Mouse (Mus musculus): ENCODE results near the gene Gnb3.

The Gnb3 gene

DNA sequence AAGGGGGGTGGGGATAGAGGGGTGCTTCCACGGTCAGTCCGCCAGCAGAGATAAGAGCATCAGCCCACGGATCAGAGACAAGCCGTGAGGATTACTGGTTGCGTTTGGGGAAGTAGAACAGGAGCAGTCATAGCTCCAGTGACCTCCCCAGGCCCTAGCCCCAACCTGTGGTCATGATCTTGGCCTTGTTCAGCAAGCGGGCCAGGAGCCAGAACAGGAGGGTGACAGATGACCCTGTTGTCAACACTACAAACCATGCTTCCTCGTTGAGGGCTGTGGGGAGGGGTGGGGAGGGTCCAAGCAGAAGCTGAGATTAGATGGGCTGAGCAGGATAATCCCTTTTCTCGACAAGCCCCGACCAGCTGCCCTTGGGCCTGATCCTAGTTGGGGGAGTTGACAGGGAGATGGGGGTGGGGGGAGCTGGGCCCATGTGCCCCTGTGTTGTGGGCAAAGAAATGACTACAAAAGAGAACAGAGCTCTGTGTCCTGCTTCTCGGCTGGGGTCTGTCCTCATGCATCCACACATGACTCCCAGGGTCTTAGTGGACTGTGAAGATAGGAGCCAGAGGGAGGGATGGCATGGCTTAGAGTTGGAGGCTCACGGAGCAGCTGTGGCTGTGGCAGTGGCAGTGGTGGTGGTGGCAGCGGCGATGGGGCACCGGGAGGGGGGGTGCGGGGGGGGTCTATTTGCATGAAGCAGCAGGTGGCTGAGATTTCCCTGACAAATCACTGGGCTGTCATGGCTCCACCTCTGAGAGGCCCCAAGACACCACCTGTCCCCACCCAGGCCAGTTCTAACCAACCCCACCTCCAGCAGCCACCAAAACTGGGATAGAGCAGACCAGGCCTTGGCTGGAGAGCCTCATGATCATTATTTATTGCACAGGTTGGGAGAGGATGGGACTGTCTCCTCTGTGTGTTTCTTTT, at the start of gene Gnb3:
Gene Gnb3, minus strand, starts transcription at position 35 of the 927 bp plus-strand sequence.
- no peak for DNase-seq

DNA sequence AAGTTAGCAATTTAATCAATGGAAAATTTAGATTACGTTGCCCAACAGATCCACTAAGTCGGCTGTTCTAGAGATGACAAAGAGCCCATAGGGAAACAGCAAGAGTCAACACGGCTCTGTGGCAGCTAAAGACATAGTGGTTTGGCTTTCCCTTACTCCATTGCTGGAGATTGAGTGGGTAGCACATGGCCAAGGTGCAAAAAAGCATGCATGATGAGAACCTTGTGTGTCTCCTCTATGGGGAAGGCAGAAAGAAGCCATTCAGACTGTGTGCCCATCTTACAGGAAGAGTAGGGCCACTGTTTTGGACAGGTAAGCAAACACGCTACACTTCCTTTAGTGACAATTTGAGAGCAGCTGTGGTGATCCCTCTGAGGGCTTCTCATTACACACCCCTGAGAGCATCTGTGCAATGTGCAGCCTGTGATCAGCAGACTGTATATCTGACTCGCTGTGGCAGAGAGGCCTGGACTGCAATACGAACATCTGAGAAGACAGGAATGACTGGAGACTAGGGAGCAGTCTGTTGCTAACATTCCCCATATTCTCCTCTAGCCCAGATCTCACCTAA, 48.6 kb upstream of the Gnb3 start:
- no peak for DNase-seq

DNA sequence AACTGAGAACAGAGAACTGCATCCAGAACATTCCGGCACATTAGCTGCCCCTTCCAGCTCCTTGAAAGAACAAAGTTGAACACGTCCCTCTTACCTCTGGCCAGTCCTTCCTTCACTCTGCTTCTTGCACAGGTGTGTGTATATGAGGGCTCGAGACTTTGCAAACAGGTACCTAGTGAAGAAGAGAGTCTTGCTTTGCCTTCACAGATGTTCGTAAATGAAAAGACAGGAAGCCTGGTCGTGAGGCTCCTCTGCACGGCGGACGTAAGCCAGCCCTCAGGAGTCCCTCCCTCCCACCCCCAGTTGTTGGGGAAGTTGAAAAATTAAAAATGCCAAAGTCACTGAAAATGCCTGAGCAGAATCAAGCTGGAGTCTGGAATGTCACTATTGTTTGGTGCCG, 47.9 kb upstream of the Gnb3 start, which contains the start of gene Cd4:
Gene Cd4, minus strand, starts transcription at position 236 of the 400 bp plus-strand sequence.
- no peak for DNase-seq

DNA sequence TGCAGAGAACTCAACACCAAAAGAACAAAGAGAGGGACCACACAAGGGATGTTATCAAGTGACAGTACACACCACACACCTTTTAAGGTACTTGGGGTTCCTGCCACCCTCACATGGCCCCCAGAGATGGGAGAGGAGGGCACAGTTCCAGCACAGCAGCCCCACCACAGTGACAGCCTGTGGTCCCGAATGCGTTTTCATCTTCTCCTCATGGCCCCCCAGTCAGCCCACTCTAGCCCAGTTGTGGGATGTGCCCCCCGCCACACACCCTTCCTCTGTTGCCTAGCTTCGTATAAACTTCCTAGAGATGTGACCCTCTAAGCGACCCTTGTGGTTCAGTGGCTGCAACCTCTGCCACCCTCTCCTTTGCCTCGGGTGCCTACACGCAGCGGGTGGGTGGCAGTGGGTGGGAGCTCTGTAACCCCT, 45.9 kb upstream of the Gnb3 start:
- no peak for DNase-seq

DNA sequence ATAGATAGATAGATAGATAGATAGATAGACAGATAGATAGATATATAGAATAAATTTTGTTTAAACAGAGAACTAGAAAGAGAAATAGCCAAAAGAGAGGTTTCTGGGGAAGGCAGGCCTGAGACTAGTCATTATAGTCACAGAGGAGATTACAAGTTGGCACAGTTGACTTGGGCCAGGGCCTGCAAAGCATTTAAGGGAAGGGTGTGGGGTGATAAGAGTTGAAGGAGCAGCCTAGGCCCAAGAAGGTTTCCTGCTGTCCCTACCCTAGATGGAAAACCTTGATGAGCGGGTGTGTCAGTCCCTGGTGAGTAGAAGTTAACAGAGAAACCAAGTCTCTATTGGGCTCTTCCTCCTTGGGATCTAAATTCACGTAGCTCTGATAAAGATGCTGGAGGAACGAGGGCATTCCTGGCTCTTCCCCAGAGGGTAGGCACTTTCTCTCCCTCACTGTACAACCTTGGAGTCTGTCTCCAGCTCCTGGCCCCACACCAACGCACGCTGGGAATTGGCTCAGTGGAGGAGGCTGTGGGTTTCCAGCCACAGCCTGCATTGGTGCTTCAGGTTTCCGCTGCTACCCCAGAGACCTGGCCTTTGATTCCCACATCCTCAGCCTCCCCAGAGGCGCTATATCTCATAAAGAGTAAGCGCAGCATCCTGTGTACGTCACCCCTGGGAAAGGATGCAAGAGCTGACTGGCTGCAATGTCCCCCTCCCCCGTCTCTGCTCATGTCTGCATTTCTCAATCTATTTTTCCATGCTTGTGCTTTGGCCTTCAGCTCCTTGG, 44.8 kb upstream of the Gnb3 start:
- DNase-seq: no peak

DNA sequence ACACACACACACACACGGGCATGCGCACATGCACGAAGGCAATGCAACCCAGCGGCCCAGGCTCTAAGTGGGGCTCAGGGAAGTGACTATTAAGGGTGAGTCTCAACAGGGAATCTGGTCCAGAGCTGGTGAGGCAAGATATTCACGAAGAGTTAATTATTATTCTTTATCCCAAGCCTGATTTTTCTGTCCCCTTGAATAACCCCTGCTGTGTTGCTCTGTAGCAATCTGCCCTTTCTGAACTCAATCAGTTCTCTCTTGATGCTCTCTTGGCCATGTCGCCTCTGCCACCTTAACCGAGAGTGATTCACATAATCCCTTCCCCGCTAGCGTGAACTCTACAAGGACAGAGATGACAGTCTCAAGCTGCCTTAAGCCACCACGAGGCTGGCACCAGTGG, 43.3 kb upstream of the Gnb3 start:
- no peak for DNase-seq

DNA sequence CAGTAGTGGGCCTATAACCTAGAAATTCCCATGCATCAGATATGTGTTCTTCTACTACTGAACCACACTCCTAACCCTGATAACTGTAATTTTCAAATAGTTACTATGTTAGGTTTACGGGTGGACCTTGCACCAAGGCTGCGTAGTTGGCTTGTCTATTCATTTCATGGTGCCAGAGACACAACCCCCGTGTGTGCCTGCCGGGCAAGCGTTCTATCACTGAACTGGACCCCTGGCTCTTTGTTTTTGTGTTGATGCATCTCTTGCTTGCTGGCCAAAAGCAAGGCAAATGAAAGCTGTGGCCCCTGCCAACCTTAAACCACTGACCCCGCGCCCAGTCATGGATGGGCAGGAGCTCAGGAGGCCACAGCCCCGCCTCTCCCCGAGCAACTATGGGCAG, 41.7 kb upstream of the Gnb3 start:
- DNase-seq: no peak

DNA sequence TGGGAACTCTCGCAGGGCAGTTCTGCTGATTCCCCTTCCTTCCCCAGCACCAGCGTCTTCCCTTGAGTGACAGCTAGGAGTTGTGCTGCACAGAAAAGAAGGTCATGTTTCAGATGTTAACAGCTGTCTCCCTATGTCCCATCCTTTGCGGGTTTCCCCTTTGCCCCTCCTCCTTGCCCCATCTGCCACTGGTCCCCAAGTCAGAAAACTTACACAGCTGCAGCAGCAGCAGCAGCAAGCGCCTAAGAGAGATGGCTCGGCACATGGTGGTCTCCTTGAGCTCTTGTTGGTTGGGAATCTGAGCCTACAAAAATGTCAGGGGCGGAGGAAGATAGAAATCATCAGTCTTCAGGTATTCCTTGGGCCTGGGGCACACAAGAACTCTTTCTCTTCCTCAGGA, 39.3 kb upstream of the Gnb3 start:
- DNase-seq: no peak

DNA sequence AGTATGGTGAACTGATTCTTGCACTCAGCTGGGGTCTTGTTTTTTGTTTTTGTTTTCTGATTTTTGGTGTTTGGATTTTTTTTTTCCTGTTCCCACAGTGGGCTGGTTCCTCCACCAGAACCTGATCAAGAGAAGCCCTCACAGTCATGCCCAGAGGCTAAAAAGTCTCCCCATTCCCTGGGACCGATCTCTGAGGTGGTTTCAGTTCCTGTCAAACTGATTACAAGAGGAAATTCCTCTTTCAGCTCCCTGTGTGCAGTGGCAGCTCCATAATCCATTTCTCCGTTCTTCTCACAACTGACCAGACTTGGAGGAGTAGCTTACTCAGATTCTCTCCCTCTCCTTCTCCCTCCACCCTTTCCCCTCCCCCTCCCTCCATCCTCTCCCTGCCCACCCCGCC, 34.3 kb upstream of the Gnb3 start:
- no peak for DNase-seq

DNA sequence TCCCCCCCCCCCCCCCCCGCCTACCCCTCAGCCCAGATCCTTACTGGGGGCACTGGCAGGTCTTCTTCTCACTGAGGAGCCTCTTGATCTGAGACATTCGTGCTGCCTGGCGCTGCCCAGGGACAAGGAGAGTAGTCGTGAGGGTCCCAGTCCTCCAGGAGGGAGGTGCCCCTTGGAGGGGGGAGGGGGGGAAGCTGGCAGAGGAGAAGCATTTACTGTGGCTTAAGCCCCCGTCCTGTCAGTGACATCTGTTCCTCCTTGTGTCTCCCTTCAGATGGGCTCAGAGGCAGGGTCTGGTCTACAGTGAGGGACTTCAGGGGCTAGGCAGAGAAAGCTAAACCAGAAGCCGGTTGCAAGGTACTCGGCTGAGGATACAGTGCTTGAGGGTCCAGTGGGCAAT, 26.5 kb upstream of the Gnb3 start:
- no peak for DNase-seq

DNA sequence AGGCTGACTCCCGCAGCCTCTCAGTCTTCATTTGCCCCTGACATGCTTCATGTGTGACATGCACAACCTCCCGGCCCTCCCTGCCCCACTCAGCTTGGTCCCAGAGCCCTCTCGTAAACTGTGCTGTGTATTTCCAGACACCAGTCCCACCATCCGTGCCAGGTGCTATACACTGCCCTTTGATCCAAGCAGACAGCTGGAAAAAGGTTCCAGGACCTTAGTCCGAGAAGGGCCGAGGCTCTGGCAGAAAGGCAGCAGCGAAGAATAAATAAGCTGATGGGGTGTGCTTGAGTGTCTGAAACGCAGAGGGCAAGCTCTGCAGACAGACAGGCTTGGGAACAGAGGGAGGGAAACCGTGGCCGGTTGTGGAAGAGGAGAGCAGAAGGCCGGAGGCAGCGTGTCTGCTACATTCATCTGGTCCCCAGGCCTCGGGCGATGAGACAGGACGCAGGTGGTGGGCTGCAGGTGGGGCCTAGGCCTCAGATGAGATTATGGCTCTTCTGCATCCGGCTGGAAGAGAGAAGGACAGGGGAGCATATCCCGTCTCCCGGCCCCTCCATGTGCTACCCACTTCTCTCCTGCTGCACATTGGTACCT, 25.8 kb upstream of the Gnb3 start:
- peak; percentile 25 to 64 for DNase-seq

DNA sequence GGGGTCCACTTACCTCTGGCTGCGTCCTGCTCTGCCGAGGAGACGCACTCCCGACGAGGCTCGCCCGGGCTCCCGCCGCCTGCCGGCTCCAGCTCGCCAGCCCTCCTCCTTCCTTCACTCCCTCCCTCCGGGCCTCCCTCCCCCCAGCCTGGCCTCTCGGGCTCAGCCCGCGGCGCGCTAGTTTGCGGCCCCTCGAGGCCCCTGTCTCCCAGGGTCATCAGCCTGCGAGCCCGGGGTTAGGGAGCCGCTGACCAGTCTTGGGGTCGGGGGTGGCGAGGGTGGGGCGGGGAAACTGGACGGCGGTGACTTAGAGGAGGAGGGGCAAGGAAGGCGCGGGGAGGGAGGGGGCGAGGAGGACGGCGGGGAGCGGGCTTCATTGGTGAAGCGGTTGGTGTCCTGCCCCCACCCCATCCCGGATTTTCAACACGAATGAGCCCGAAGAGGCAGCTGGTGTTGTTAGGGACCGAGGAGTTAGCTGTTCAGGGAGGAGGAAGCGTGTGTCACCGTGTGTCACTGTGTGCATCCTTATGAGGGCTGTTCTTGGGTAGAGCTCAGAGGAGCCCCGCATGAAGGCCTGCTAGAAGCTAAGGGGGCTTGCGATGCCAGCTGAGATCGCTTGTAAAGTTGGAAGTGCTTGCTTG, 23.7 kb upstream of the Gnb3 start, which contains the start of gene Gpr162:
Gene Gpr162, minus strand, starts transcription at position 326 of the 641 bp plus-strand sequence.
- DNase-seq: peak; percentile 55 to 75

DNA sequence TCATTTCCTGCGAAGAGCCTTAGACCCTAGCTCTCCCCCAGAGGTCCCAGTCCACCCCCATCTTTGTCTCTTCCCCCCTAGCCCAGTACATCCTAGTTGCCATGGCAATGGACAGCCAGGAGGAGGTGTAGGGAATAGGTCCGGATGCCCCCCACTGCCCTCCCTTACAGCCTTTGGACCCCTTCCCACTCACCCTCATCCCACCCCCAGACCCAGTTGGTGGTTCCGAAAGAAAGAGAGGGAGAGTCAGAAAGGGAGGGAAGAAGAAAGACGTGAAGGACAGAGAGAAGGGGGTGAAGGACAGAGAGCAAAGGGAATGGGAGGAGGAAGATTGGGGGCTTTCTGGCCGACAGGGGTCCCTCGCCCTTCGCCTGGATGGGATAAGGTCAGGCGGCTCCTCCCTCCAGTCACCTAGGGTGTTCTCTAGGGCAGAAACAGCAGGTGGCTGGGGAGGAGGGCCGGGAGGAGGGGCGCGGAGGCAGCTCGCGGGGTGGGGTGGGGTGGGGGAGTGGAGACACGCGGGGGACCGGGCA, 23.1 kb upstream of the Gnb3 start:
- DNase-seq: no peak

DNA sequence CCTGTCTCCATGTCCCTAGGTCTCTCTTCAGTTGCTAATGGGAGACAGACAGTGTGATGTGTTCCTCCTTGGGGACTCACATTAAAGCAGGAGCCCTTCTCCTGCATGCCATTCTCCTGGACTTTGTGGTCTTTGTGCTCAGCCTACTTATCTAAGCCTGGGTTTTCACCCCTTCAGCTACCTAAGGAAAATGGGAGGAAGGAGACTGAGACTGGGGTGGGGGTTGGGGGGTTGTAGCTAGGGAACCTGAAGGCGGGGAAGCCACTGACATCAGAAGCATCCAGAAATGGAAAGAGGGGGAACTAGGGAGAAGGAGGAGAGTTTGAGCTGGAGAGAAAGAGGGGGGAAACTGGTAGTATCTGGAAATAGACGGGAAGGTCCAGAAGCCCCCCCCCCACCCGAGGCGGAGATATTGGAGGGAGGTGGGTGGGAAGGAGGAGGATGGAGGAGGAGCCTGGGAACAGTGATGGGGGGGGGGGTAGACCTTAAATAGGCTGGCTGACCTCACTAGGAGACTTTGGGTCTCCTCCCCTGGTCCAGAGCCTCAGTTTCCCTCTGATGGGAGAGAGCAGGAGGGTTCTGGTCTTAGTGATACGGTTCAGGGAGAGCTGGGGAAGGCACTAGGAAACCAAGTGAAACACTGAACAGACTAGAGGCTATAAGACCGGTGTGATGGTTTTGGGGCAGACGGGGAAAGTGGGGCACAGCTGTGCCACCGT, 22.5 kb upstream of the Gnb3 start:
- DNase-seq: no peak

DNA sequence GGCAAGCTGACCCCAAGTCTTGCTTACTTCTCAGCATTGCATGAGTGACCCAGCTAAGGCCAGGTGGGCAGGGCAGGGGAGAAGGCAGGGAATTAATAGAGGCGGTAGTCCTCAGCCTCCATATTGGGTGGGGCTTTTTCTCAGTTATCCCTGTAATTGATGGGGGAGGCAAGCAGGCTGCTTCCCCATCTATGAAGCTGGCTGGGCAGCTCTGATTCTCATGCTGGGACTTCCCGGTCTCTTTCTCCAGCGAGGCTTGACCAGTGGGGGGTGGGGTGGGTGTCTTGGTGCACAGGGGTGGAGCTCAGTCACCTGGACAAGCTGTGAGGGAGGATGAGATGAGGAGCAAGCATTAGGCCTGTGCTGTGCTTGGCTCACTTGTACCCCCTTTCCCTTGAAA, 21.7 kb upstream of the Gnb3 start:
- DNase-seq: no peak

DNA sequence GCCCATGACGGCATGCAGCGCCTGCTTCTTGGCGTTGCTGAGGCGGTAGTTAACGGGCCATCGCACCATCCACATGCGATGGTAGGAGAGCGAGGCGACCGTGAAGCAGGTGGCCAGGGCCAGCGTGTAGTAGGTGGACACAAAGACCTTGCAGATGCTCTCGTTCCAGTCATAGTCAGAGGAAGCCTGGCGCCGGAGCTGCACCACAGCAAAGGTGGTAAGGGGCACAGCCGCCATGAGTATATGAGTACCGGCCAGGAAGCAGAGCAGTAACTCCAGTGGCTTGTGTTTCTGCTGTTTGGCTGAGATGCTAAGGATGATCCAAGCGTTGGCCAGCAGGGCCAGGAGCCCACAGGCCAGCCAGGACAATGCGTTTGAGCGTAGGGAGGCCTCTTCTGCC, 21.2 kb upstream of the Gnb3 start:
- no peak for DNase-seq

DNA sequence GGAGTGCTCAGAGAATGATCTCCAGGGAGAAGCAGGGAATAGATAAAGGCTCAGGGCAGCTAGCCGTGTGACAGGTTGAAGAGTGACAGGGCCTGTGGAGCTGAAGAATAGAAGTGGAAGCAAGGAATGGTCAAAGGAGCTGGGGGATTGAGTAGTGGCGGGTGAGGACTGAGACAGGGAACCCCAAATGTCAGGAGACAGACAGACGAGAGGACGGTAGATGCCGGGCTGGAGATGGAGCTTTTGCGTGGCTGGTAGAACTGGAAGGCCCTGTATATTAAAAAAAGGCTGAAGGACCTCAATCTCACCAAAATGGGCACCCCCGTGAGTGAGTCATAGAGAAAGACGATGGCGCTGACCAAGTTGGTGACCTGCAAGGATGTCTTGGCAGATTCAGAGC, 20.4 kb upstream of the Gnb3 start:
- DNase-seq: no peak

DNA sequence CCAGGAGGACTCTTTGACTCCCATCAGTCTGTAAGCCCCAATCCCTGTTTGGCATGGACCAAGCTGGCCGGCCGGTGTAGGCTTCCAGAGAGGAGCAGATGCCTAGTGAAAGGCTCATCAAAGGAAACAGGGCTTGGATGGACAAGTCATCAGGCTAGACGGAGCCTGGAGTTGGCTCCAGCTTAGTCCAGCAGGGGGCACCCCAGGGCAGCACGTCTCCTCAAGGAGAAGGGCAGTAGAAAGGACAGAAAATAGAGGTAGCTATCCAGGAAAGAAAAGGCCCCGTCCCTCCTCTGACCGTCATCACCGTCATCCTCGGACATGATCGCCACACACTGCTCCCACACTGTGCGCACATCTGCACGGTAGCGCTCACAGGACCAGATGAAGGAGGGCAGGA, 19.6 kb upstream of the Gnb3 start:
- DNase-seq: peak; percentile 86 to 93

DNA sequence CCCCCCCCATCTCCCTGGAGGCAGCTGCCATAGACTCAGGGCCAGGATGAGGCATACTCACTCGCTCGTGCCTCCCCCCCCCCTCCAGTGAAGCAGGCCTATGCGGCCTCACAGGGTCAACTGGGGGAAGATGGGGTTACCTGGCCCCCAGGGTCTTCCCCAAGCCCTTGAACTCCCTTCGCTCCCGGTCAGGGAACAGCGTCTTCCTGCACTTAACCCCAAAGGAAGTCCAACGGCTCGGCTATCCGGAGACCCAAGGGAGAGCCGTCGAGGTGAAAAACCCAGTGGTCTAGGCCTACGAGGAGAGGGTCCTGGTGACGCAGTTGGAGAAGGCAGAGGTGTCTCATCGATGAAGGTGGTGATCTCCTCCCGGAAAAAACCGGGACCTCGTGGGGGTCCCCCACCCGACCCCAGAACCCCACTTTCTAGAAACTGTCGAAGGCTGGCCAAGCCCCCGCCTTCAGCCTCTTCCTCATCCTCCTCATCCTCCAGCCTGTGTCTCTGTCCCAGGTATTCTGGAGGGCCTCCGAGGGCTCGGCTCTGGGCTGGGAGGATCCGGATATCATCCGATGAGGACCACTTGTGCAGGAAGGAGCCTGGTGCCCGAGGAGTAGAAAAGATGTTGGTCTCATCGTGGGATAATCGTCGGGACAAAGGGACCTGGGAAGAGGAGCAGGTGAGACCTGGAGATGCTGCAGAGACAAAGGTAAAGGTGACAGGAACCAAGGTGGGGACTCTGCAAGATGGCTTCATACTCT, 18.7 kb upstream of the Gnb3 start:
- DNase-seq: no peak

DNA sequence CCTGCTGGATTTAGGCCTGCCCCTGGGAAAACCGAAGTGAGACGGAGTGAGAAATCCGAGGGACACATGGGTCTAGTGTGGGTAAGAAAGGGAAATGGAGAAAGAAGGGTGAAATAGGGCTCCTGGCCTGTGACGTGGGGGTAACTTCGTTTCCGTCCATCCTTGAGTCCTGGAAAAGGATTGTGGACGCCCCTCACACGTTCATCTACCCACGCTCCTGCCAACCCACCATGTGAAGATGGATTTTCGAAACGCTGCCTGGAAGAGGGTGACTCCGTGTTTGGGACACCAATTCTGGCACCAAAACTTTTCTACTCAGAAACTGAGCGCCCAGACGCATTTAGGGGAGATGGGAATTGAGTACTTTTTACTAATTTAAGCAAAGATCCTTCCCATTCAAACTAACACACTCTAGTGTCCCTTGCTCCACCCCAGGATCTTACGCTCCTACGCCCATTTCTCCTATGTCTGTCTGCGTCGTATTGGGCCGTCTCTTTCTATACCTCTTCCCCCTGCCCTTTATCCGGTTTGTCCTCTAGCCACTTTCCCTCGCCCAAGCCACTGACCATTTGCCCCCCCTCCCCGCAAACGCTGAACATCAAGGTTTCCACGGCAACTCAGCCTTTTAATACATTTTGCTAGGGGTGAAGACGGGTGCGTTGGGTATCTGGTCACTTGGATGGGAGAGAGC, 17.9 kb upstream of the Gnb3 start:
- DNase-seq: no peak
